Mouse (Mus musculus) ES-E14 (cell line): ENCODE measurements around the gene Afap1. TPM values are rescaled to one million over a fixed set of nuclear protein-coding genes. Genes with fewer than 3 reads are reported as not detected.

ENCODE experiments used
- DNase-seq: peaks from one replicate; pipeline ENCODE4 v3.0.0-alpha.2; 2013; ENCODE audit warnings: low read depth, low spot score
- H3K27ac ChIP-seq: 2 replicates; pipeline ENCODE4 v1.5.1; 2012; ENCODE audit warnings: low read depth, mild to moderate bottlenecking, low read length, moderate library complexity, mixed read lengths; ENCODE audit not compliant: poor library complexity, insufficient read depth, severe bottlenecking
- H3K36me3 ChIP-seq: 2 replicates; pipeline ENCODE4 v1.6.1; 2012; ENCODE audit warnings: mild to moderate bottlenecking, low read length, moderate library complexity, mixed read lengths; ENCODE audit not compliant: control insufficient read depth, poor library complexity, insufficient read depth, severe bottlenecking
- H3K4me1 ChIP-seq, 2 experiments: fragments of 150-350 bp in 1 of 2; sonication (generic) in 1 of 2; 2 replicates each; pipeline ENCODE4 v1.6.1; 2012; ENCODE audit warnings: low read length in 2 of 2, mild to moderate bottlenecking in 1 of 2, mixed read lengths in 1 of 2; ENCODE audit not compliant: control insufficient read depth in 2 of 2, insufficient read depth in 2 of 2, poor library complexity in 1 of 2
- H3K4me3 ChIP-seq, 2 experiments: fragments of 150-350 bp in 1 of 2; sonication (generic) in 1 of 2; 2 replicates each; pipeline ENCODE4 v1.5.1; 2012; ENCODE audit warnings: low read length in 2 of 2, low read depth in 1 of 2, mild to moderate bottlenecking in 1 of 2, mixed read lengths in 1 of 2; ENCODE audit not compliant: insufficient read depth in 1 of 2, poor library complexity in 1 of 2, severe bottlenecking in 1 of 2
- H3K9ac ChIP-seq: 2 replicates; pipeline ENCODE4 v1.6.1; 2012; ENCODE audit warnings: low read depth, mild to moderate bottlenecking, low read length, mixed read lengths; ENCODE audit not compliant: poor library complexity, insufficient read depth, severe bottlenecking
- H3K9me3 ChIP-seq: fragments of 150-350 bp; sonication (generic); 2 replicates; pipeline ENCODE4 v1.6.1; 2012; ENCODE audit warnings: low read depth, mild to moderate bottlenecking, low read length; ENCODE audit not compliant: control insufficient read depth, insufficient read depth
- CHD2 ChIP-seq: IDR thresholded peaks from 2 replicates; pipeline ENCODE4 v1.6.1; 2014; ENCODE audit warnings: mild to moderate bottlenecking, low read depth, low read length, inconsistent platforms
- HCFC1 ChIP-seq: IDR thresholded peaks from 2 replicates; pipeline ENCODE4 v1.6.1; 2012; ENCODE audit warnings: low read length, inconsistent platforms, borderline replicate concordance; ENCODE audit not compliant: insufficient read depth
- MAFK ChIP-seq: IDR thresholded peaks from 2 replicates; pipeline ENCODE4 v1.6.1; 2014; ENCODE audit warnings: mild to moderate bottlenecking, low read depth, low read length, inconsistent platforms; ENCODE audit not compliant: insufficient read depth
- ZC3H11A ChIP-seq: IDR thresholded peaks from 2 replicates; pipeline ENCODE4 v1.6.1; 2012; ENCODE audit warnings: low read depth, mild to moderate bottlenecking, inconsistent platforms, low read length, borderline replicate concordance
- ZNF384 ChIP-seq: IDR thresholded peaks from 2 replicates; pipeline ENCODE4 v1.6.1; 2012; ENCODE audit warnings: low read depth, low read length, inconsistent platforms
- in situ Hi-C, 2 experiments: fragments of 600-800 bp; cut with MboI; formaldehyde crosslinking; loops; one replicate each; pipeline ENCODE4 v1.15.1; 2025; ENCODE audit warnings: low sequenced_read_pairs in 2 of 2, inconsistent platforms in 1 of 2; ENCODE audit not compliant: unreplicated experiment in 2 of 2
- total RNA-seq: library from RNA; depleted of rRNA; stranded (reverse); fragments of 300-350 nt; gene quantifications from 2 replicates; pipeline ENCODE4 v1.2.3, GENCODE M21; 2012

The Afap1 gene
- total RNA-seq, 1 experiment: 13.7 TPM

DNA sequence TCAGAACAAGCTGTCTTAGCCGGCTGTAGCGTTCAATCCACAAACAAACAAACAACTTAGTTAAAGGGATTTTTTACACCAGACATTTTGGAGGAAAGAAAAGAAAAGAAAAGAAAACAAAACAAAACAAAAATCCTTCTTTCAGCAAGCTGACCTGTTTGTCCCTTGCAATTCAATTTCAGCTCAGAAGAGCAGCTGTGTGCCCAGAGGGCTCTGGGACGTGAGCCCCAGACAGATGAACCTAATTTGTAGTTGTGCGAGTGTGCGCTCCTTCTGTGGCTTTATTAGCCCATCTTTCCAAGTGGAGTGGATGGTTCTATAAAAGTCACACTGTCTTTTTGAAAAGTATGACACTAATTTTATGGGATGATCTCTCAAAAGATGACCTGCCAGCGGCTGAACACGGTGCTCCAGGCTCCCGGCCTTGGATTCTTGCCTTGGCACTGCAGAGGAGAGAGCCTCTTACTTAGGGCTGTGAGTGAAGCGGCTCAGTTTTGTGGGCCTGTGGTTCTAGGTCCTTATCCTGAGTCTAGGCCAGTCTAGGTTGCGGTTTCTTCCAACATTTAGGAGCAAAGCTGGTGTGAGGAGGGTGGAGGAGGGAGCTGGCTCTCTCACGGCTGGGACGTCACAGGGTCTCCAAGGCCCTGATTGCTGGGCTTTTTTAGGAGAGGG, 22.6 kb downstream of the Afap1 start:
- TF ChIP-seq ZNF384: no peak
- TF ChIP-seq ZC3H11A: no peak
- no peak for TF ChIP-seq MAFK
- TF ChIP-seq CHD2: no peak
- no peak for TF ChIP-seq HCFC1
- Histone ChIP-seq H3K4me1 (peaks cover 3 to 4% of the 10 kb centered on the region in 2 experiments; a peak in 1 of 4 replicates), H3K9me3 (no peaks in the 10 kb centered on the region), H3K9ac (no peak overlapping the region), H3K27ac (no peak overlapping the region), H3K4me3 (no peak overlapping the region), H3K36me3 (no peaks in the 10 kb centered on the region)
- no peak for DNase-seq
- in situ Hi-C loops: no loop called here

DNA sequence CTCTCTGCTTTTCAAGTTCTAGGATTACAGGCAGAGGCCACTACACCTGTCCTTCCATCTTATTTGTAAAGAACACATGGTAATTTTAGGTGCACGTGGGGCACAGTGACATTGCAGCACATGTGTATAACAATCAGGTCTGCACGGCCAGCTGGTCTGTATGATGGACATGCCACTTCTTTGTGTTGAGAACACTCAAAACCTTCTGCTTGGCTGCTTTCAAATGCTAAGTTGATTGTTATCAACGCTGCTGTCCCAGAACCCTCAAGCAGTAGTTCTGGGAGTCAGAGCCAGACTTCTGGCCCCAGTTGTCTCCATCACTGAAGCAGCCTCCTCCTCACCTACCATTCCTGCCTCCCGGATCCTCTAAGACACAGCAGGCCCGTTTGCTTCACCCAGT, 23.5 kb downstream of the Afap1 start:
- Histone ChIP-seq H3K4me3 (no peak overlapping the region), H3K9me3 (no peaks in the 10 kb centered on the region), H3K4me1 (peaks cover 3 to 4% of the 10 kb centered on the region in 2 experiments; a peak in 1 of 4 replicates), H3K27ac (no peak overlapping the region), H3K36me3 (no peaks in the 10 kb centered on the region), H3K9ac (no peak overlapping the region)
- no peak for DNase-seq
- TF ChIP-seq ZC3H11A (no peak), MAFK (no peak), CHD2 (no peak), HCFC1 (no peak), ZNF384 (no peak)
- in situ Hi-C loops: no loop called here

DNA sequence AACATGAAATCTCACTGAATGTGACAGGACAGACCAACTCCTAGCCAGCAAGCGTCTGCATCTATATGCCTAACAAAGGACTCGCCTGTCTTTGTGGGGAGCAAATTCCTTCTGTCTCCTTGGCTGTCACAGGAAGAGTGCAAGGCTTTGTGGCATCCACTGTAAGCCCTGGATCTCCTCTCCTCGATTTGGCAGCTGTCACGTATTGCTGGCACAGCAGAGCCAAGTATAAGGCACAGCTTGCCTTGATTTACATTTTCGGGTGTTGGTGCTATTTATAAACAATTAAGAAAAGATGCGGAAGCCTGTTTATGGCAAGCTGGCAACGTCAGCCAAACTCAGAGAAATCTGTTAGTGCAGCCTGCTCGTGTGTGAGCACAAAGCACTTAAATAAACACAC, 25.3 kb downstream of the Afap1 start:
- H3K9ac ChIP-seq: no peak overlapping the region
- in situ Hi-C loops: no loop called here
- no peak overlapping the region for H3K4me3 ChIP-seq
- TF ChIP-seq ZC3H11A: no peak
- no peak for TF ChIP-seq MAFK
- no peak for TF ChIP-seq ZNF384
- TF ChIP-seq CHD2: no peak
- TF ChIP-seq HCFC1: no peak
- DNase-seq: no peak
- peaks cover 3 to 7% of the 10 kb centered on the region in 2 experiments; a peak in 1 of 4 replicates for H3K4me1 ChIP-seq
- H3K9me3 ChIP-seq: no peaks in the 10 kb centered on the region
- H3K27ac ChIP-seq: no peak overlapping the region
- no peaks in the 10 kb centered on the region for H3K36me3 ChIP-seq

DNA sequence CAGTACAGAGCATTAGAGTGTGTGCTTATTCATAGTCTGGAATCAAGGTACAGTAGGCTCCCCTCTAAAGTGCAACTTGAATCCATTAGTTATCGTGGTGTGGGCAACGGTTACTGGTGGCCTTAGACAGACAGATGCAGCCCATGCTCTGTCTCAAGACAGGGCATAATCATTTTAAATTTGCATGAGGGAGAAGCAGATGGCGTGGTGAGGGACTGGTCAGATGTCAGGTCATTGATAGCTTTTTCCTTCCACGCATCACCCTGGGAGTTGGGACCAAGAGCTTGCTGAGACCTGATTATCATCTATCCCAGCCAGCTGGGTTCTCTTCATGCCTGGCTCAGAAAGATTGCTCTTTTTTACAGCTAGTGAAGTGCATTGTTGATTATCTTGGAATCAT, 27.0 kb downstream of the Afap1 start:
- no peak overlapping the region for H3K27ac ChIP-seq
- in situ Hi-C loops: no loop called here
- TF ChIP-seq MAFK (no peak), ZNF384 (no peak), CHD2 (no peak), HCFC1 (no peak), ZC3H11A (no peak)
- no peak for DNase-seq
- H3K9ac ChIP-seq: no peak overlapping the region
- H3K4me3 ChIP-seq: no peak overlapping the region
- no peaks in the 10 kb centered on the region for H3K9me3 ChIP-seq
- peaks cover 3 to 5% of the 10 kb centered on the region in 2 experiments; a peak in 1 of 4 replicates for H3K4me1 ChIP-seq
- no peaks in the 10 kb centered on the region for H3K36me3 ChIP-seq

DNA sequence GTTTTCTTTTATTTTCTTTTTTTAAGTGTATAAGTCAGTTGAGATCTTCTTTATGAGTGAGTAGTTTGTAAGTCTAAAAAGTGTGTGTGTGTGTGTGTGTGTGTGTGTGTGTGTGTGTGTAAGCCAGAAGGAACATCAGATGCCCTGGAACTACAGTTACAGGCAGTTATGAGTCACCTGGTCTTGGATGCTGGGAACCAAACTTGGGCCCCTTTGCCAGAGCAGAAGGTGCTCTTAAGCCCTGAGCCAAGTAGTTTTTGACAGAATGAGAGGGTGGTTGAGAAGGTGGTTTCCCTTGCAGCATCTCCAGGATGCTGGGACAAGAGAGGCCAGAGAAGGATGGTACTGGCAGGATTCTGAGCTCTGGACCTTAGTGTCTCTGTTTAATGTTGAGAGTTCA, 27.4 kb downstream of the Afap1 start:
- TF ChIP-seq MAFK (no peak), ZNF384 (no peak), CHD2 (no peak)
- H3K36me3 ChIP-seq: no peaks in the 10 kb centered on the region
- no peak for DNase-seq
- H3K27ac ChIP-seq: no peak overlapping the region
- peaks cover 3 to 5% of the 10 kb centered on the region in 2 experiments; a peak in 1 of 4 replicates for H3K4me1 ChIP-seq
- no peak overlapping the region for H3K4me3 ChIP-seq
- no peaks in the 10 kb centered on the region for H3K9me3 ChIP-seq
- in situ Hi-C loops: no loop called here
- H3K9ac ChIP-seq: no peak overlapping the region
